Mouse (Mus musculus): ENCODE measurements around the gene 1110004F10Rik. TPM values are rescaled to one million over a fixed set of nuclear protein-coding genes. Genes with fewer than 3 reads are reported as not detected.
"Not testable (repeated sequence)": the region's sequence is repeated elsewhere in the genome, so short reads cannot be mapped to it uniquely, and the experiment has no call there.

1110004F10Rik gene
- total RNA-seq, 2 experiments from 2014 or later = 51.2 to 55.9 TPM

- intact Hi-C loops (cut with DNase I); DNase-seq: not testable (repeated sequence)
Measured at GRCm38 (mm10) chr7:116084366-116084765, 45.2 kb downstream of the 1110004F10Rik start, which contains the start of gene Gm4353. Gene Gm4353 (minus strand): TSS chr7:116084635.

DNA sequence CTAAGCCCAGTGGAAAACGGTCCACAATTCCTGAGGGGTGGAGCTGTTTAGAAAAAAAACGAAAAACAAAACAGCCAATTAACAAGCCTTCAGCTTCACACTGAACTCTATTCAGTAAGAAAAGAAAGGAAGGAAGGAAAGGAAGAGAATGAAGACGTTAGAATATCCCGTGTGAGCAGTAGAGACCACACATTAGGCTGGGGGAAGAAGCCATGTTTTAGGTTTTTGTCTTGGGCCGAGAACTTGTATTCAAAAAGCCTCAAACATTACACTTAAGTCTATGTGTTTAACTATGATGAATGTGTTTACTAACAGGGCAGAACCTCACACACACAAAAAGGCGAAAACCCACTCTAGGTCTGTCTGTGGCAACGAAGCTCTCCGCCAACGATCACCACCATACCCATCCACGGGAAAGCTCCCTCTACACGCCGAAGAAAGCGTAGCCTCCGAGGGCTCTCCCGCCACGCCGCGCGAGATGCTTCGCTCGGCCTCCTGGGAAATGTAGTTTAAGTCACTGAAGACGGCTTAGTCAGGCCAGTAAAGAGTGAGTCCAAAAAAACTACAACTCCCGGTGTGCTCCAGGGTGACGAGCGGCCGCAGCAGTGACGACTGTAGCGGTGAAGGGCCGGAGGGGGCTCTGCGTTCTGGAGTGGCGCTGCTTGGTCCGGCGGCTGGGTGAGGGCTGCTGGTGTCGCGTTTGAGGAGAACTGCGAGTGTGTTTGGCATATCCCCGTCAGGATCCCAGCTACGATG is 53.7 kb downstream of the 1110004F10Rik start:
- intact Hi-C loops (cut with DNase I) = no loop called here
- peak; percentile 87 to 93 for DNase-seq

- intact Hi-C loops (cut with DNase I) = no loop called here
- DNase-seq = no peak
Measured at GRCm38 (mm10) chr7:116093466-116093850, 54.3 kb downstream of the 1110004F10Rik start.

- peak in 1 of 2 experiments; percentile 11 for DNase-seq
- intact Hi-C loops (cut with DNase I) = no loop called here
Measured at GRCm38 (mm10) chr7:116099952-116100528, 60.8 kb downstream of the 1110004F10Rik start.

DNA sequence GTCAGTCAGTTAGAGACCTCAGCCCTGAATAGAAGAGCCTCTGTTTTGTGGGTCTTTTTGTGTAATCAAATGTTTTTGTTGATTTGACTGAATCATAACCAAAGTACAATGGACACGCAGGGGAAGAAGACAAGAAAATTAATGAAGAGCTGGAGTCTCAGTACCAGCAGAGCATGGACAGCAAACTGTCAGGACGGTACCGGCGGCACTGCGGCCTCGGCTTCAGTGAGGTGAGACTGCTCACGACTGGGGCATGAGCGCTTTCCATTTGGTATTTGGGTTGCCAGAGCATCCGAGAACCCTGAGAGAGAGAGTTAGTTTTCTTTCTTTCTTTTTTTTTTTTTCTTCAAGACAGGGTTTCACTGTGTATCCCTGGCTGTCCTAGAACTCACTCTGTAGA is 63.9 kb downstream of the 1110004F10Rik start:
- intact Hi-C loops (cut with DNase I) = no loop called here
- DNase-seq = no peak

DNA sequence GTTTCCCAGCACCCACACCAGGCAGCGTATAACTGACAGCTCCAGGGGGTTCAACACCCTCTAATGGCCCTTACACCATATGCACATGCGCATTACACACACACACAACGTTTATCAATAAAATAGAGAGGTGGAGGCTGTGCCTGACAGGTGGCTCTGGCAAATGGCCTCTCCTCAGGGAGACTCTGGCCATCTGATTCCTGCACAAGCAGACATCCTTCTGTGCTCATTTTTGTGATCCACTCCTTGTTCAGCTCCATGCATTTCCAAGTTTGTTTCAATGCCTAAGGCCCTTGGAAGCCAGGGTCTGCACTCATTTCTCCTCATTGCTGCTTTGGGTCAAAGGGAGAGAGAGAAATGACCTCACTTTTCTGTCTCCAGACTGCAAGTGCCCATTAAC is 71.5 kb downstream of the 1110004F10Rik start:
- DNase-seq = no peak
- intact Hi-C loops (cut with DNase I) = no loop called here

GRCm38 (mm10) chr7:116111546-116111945 is 72.3 kb downstream of the 1110004F10Rik start:
- intact Hi-C loops (cut with DNase I) = no loop called here

GRCm38 (mm10) chr7:116115216-116115930 is 76.2 kb downstream of the 1110004F10Rik start:
- no peak for DNase-seq
- intact Hi-C loops (cut with DNase I) = no loop called here

More at GRCm38 (mm10) chr7:116111546-116111945, 72.3 kb downstream of the 1110004F10Rik start:
- DNase-seq = no peak

GRCm38 (mm10) chr7:116115991-116116390 is 76.8 kb downstream of the 1110004F10Rik start:
- intact Hi-C loops (cut with DNase I) = no loop called here
- no peak for DNase-seq

GRCm38 (mm10) chr7:116119306-116119857 is 80.2 kb downstream of the 1110004F10Rik start:
- intact Hi-C loops (cut with DNase I) = no loop called here
- no peak for DNase-seq

DNA sequence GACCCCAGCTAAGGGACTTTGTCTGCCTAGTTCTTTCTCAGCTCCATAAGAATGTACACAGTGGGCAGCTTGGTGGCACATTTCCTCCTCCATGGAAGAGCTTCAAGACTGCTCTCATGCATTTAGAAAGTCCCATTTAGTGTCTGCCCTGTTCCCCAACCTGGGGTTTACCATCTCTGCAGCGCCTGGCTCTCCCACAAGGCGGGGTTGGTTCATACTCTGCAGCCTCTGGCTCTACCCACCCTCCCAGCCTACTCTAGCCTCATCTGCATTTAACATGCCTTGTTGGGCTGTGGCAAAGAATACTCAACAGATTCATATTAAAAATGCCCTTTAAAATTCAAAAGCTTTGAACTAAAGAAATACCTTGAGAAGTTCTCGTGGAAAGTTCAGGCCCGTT is 81.5 kb downstream of the 1110004F10Rik start:
- intact Hi-C loops (cut with DNase I) = no loop called here
- no peak for DNase-seq

DNA sequence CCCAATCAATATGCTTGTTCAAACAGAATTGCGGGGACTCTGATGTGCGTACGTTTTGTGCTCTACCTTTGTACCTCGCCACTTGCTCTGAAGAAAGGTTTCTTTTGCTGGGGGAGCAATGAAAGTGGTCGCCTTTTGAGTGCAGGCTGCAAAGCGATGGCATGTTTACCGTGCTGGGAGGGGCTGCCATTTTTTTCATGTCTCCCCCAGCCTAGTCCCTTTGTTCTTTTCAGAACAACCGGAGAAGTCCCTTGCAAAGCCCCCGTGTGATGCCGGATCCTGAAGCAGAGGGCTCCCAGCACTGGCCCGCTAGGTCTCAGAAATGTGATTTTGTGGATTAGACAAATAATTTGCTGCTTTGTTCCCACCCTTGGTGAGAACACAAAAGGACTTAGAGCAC is 82.0 kb downstream of the 1110004F10Rik start:
- intact Hi-C loops (cut with DNase I) = no loop called here

GRCm38 (mm10) chr7:116122981-116123596 is 83.9 kb downstream of the 1110004F10Rik start:
- DNase-seq = no peak
- intact Hi-C loops (cut with DNase I) = no loop called here

More for the DNA sequence above, 82.0 kb downstream of the 1110004F10Rik start:
- DNase-seq = no peak

GRCm38 (mm10) chr7:116123597-116123985 is 84.4 kb downstream of the 1110004F10Rik start:
- intact Hi-C loops (cut with DNase I) = no loop called here

DNA sequence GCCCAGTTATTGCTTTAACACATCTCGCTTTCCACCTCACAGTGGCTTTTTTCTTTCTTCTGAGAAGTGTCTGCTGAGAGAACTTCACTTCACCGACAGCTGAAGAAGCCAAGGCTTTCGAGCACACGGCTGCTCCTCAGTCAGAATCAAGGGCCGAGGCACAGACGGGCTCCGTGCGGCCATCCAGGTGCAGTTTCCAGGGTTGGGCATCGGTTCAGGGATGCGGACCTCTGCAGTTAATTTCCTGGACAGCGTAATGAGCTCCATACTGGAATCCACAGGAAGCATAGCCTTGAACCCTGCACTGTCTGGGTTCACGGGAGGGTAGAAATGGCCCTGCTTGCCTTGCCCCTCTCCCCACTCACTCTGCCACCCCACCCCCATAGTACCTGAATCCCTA is 84.9 kb downstream of the 1110004F10Rik start:
- no peak for DNase-seq
- intact Hi-C loops (cut with DNase I) = no loop called here

More at GRCm38 (mm10) chr7:116123597-116123985, 84.4 kb downstream of the 1110004F10Rik start:
- DNase-seq = no peak

- DNase-seq = no peak
- intact Hi-C loops (cut with DNase I) = no loop called here
Measured at GRCm38 (mm10) chr7:116125671-116126070, 86.5 kb downstream of the 1110004F10Rik start.

DNA sequence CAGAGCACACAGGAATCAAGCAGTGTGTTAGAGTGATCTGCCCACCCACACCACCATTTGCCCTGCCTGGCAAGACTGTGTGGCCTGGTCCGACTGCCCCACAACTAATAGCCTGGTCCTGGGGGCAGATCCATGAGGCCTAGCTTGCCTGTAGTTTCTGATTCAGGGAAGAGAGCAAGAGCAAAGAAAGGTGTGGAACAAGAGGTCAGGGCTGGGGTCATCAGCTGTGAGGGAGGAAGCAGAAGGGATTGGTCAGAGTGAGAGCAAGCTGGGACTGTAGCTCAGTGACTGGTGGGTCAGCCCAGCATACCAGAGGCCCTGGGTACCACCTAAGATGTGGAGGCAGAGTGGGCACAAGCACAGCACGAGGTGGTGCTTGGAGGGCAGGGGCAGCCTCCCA is 87.9 kb downstream of the 1110004F10Rik start:
- intact Hi-C loops (cut with DNase I) = no loop called here
- no peak for DNase-seq

DNA sequence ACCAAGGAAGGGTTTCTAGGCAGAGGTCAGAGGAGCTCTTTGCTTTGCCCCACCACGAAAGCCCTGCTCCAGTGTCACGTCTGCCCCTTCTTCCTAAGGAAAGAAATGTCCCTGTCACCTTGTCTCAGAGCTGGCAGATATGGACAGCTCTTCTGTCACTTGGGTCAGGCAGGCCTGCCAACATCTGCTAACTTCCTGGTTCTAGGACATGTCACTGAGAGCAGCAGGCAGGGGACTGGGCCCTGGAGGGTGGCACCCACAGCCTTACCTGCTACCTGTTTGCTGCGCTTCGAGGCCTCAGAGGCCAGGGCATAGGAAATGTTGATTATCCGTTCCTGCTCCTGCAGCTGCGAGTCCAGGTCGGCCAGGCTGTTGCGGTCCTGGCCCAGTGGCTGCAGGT is 89.1 kb downstream of the 1110004F10Rik start:
- intact Hi-C loops (cut with DNase I) = no loop called here

DNA sequence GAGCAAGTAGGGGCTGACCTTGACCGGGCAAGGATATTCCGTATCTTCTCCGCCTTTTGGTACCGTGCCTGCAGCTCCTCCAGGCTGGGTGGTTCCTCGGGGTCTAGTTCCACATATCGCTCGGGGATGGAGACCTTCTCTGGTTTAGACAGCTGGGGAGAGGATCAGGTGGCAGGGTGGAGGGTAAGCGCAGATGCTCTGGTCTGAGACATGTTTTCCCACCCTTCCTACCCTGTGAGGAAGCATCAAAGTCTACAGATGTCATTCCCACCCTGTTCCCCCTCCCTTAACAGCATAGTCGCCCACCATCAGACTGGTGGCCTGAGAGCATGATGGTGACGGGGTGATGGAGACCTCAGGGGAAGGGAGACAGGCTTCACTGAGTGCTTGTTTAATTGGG is 90.2 kb downstream of the 1110004F10Rik start:
- intact Hi-C loops (cut with DNase I) = no loop called here
- no peak for DNase-seq

More for the DNA sequence above, 89.1 kb downstream of the 1110004F10Rik start:
- DNase-seq = no peak

GRCm38 (mm10) chr7:116131390-116131789 is 92.2 kb downstream of the 1110004F10Rik start:
- no peak for DNase-seq
- intact Hi-C loops (cut with DNase I) = loop anchor here (5.0 kb wide), 1 partner anchor 191 kb away; no protein-coding TSS in a partner anchor

All from heart, postnatal 36 days (tissue).